Mouse (Mus musculus) hindbrain, postnatal 0 days (tissue): ENCODE data around the gene Hexim1. TPM values are rescaled to one million over a fixed set of nuclear protein-coding genes. Genes with fewer than 3 reads are reported as not detected.

Experiments used
- ATAC-seq: fragments of 200-750 bp; cut with Nextera tagmentation; 2 replicates; pipeline ENCODE4 v1.8.0; 2017; ENCODE audit warnings: mild to moderate bottlenecking, moderate TSS enrichment, moderate library complexity
- DNase-seq: peaks from one replicate; pipeline ENCODE4 v3.0.0-alpha.2; 2015; ENCODE audit warnings: low spot score
- H3K27ac ChIP-seq: fragments of 300-500 bp; sonication (generic); 2 replicates; pipeline ENCODE4 v1.5.1; 2014; ENCODE audit warnings: mild to moderate bottlenecking
- H3K27me3 ChIP-seq: fragments of 300-500 bp; sonication (generic); 2 replicates; pipeline ENCODE4 v1.6.1; 2014; ENCODE audit warnings: low read length, mixed read lengths; ENCODE audit not compliant: insufficient read depth
- H3K36me3 ChIP-seq: fragments of 300-500 bp; sonication (generic); 2 replicates; pipeline ENCODE4 v1.6.1; 2014; ENCODE audit warnings: low read length, mixed read lengths; ENCODE audit not compliant: insufficient read depth
- H3K4me1 ChIP-seq: fragments of 300-500 bp; sonication (generic); 2 replicates; pipeline ENCODE4 v1.6.1; 2014; ENCODE audit warnings: antibody characterized with exemption, low read length, mixed read lengths; ENCODE audit not compliant: insufficient read depth
- H3K4me2 ChIP-seq: fragments of 300-500 bp; sonication (generic); 2 replicates; pipeline ENCODE4 v1.6.1; 2014; ENCODE audit warnings: low read depth, mild to moderate bottlenecking, low read length, moderate library complexity, mixed read lengths
- H3K4me3 ChIP-seq: fragments of 300-500 bp; sonication (generic); 2 replicates; pipeline ENCODE4 v1.5.1; 2014; ENCODE audit warnings: low read length
- H3K9ac ChIP-seq: fragments of 300-500 bp; sonication (generic); replicated peaks from 2 replicates; pipeline ENCODE4 v1.6.1; 2014; ENCODE audit warnings: mild to moderate bottlenecking, low read length, moderate library complexity, mixed read lengths
- H3K9me3 ChIP-seq: fragments of 300-500 bp; sonication (generic); 2 replicates; pipeline ENCODE4 v1.6.1; 2016; ENCODE audit warnings: low read length, mixed read lengths
- CTCF ChIP-seq: IDR thresholded peaks from 2 replicates; pipeline ENCODE4 v1.5.1; 2016; ENCODE audit warnings: antibody characterized with exemption, control low read depth, low read depth
- WGBS: fragments of 180-500 bp; shearing (Covaris S2); extraction: QIAGEN DNeasy Blood & Tissue Kit; methylation state at CpG from one replicate; pipeline ENCODE4 v1.1.7; 2014; 5-methylcytosine and 5-hydroxymethylcytosine counted together
- polyA plus RNA-seq: library from polyadenylated mRNA; unstranded; fragments of >200 nt; fragmentation: Nextera tagmentation; extraction: Ambion mirVana; gene quantifications from 2 replicates; pipeline ENCODE4 v1.2.1, GENCODE M21; 2015
- total RNA-seq: library from RNA; depleted of rRNA; stranded (reverse); fragments of >200 nt; gene quantifications from 2 replicates; pipeline ENCODE4 v1.2.3, GENCODE M21; 2014

The Hexim1 gene
- total and polyA plus RNA-seq, 2 experiments from 2014 or later, result 4.4 to 15.8 TPM

DNA sequence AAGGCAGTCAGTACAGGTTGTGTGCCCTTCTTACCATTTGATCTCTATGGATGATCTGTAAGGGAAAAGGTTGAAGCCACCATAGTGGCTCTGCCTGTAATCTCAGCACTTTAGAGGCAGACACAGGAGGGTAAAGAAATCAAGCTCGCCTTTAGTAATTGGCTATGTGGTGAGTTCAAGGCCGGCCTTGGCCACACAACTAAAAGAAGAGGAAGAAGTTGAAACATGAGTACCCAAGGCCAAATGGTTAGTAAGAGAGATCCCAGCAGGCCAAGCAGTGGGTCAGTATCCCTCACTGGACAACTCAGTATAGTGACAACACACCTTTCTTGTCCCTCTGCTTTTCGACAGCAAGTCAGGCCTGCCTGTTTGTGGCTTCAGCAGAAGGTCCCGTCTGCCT, 33.7 kb downstream of the Hexim1 start:
- ATAC-seq, result no peak
- H3K4me3 ChIP-seq, result no peak overlapping the region
- H3K9ac ChIP-seq, result no peak overlapping the region
- no peak for DNase-seq
- H3K4me1 ChIP-seq, result peaks cover 2% of the 10 kb centered on the region; the same call in 1 of the 2 replicates
- no peaks in the 10 kb centered on the region for H3K36me3 ChIP-seq
- no peak overlapping the region for H3K27ac ChIP-seq
- no peak overlapping the region for H3K4me2 ChIP-seq
- 94% methylated on average over 4 of the region's 4 CpGs for whole genome bisulfite sequencing
- no peak for TF ChIP-seq CTCF
- H3K9me3 ChIP-seq, result no peaks in the 10 kb centered on the region
- no peaks in the 10 kb centered on the region for H3K27me3 ChIP-seq

- Histone ChIP-seq H3K9me3 (no peaks in the 10 kb centered on the region), H3K4me2 (peak overlapping the region; percentile 49), H3K9ac (no peak overlapping the region), H3K4me1 (0 out of 2 replicates have a peak, but pooled peaks cover 4% of the 10 kb centered on the region), H3K27ac (peak overlapping the region; percentile 72), H3K36me3 (no peaks in the 10 kb centered on the region), H3K27me3 (no peaks in the 10 kb centered on the region), H3K4me3 (peak overlapping the region; percentile 19; the same call in 1 of the 2 replicates)
- ATAC-seq, result peak; percentile 95
- TF ChIP-seq CTCF, result peak; percentile 97
- 3% methylated on average over 25 of the region's 25 CpGs for WGBS
- DNase-seq, result peak; percentile 92
Observed at GRCm38 (mm10) chr11:103158621-103159478, 42.8 kb downstream of the Hexim1 start.

DNA sequence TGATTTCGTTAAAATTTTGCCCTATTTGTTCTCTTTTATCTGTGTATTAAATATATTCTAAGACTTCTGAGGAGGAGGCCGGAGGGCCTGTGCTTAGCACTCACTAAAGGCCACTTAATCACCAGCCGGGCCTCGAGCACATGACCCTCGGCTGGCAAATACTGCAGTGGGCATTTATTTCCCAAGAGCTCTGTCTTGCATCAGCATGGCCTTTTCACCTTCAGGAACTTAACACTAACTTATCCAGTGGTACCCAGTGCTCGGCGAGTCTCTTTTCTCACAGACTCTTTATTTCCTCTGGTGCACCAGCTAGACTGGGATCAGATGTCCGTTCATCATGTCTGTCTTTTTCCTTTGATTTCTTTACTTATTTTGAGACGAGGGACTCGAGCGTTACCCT, 44.7 kb downstream of the Hexim1 start:
- ATAC-seq (no peak), DNase-seq (no peak)
- Histone ChIP-seq H3K27me3 (no peaks in the 10 kb centered on the region), H3K4me1 (0 out of 2 replicates have a peak, but pooled peaks cover 4% of the 10 kb centered on the region), H3K9me3 (no peaks in the 10 kb centered on the region), H3K27ac (no peak overlapping the region), H3K4me2 (no peak overlapping the region), H3K4me3 (no peak overlapping the region), H3K36me3 (no peaks in the 10 kb centered on the region), H3K9ac (no peak overlapping the region)
- 92% methylated on average over 11 of the region's 11 CpGs for WGBS
- no peak for TF ChIP-seq CTCF

DNA sequence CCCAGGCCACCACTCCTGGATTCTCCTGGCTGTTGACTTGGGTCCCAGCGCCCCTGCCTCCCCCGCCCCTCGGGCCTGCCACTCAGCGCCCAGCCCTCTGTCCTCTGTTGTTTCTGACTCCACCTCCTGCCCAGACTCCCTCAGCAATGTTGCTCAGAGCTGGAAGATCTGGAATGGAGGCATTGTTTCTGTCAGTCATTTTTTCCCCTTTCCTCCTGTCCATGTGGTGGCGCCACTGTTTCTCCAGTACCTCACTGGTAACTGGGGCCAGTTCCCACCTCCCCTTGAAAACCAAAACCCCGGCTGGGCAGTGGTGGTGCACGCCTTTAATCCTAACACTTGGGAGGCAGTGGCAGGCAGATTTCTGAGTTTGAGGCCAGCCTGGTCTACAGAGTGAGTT, 45.4 kb downstream of the Hexim1 start:
- no peak overlapping the region for H3K9ac ChIP-seq
- WGBS, result 82% methylated on average over 7 of the region's 7 CpGs
- no peaks in the 10 kb centered on the region for H3K9me3 ChIP-seq
- no peak overlapping the region for H3K27ac ChIP-seq
- no peaks in the 10 kb centered on the region for H3K36me3 ChIP-seq
- DNase-seq (no peak), ATAC-seq (no peak)
- no peaks in the 10 kb centered on the region for H3K27me3 ChIP-seq
- TF ChIP-seq CTCF, result no peak; the same call in 1 of the 2 replicates
- H3K4me3 ChIP-seq, result no peak overlapping the region
- H3K4me2 ChIP-seq, result no peak overlapping the region
- H3K4me1 ChIP-seq, result 0 out of 2 replicates have a peak, but pooled peaks cover 4% of the 10 kb centered on the region

GRCm38 (mm10) chr11:103162132-103162531, 46.1 kb downstream of the Hexim1 start:
- ATAC-seq, result no peak
- Histone ChIP-seq H3K27ac (no peak overlapping the region), H3K27me3 (no peaks in the 10 kb centered on the region), H3K4me1 (0 out of 2 replicates have a peak, but pooled peaks cover 4% of the 10 kb centered on the region), H3K4me3 (no peak overlapping the region), H3K9me3 (no peaks in the 10 kb centered on the region), H3K4me2 (no peak overlapping the region), H3K9ac (no peak overlapping the region), H3K36me3 (no peaks in the 10 kb centered on the region)
- no peak for DNase-seq
- TF ChIP-seq CTCF, result peak; percentile 49
- WGBS, result 94% methylated on average over 5 of the region's 5 CpGs

DNA sequence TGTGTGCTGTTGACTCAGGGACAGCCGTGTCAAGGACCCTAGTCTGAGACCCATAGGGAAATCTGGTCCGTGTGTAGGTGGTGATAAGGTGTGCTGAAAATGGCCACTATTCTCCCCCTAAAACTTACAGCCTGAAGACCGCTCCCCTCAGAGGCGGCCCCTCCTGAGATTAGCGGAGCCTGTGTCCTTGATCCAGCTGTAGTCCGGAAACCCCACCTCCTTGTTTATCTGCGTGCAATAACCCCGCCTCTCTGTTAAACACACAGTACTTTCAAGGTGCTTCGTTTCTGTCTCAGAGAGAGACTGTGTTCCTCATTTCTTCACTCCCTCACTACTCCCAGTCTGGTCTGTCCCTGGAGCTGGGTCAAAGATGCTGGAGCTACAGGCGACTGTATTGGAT, 48.4 kb downstream of the Hexim1 start:
- ATAC-seq (no peak), DNase-seq (no peak)
- no peaks in the 10 kb centered on the region for H3K27me3 ChIP-seq
- no peak for TF ChIP-seq CTCF
- no peaks in the 10 kb centered on the region; the same call in 1 of the 2 replicates for H3K4me1 ChIP-seq
- no peaks in the 10 kb centered on the region for H3K9me3 ChIP-seq
- H3K36me3 ChIP-seq, result no peaks in the 10 kb centered on the region
- 37% methylated on average over 10 of the region's 10 CpGs for WGBS
- H3K27ac ChIP-seq, result no peak overlapping the region
- no peak overlapping the region for H3K9ac ChIP-seq
- H3K4me2 ChIP-seq, result no peak overlapping the region
- H3K4me3 ChIP-seq, result no peak overlapping the region
